Mouse (Mus musculus) heart, postnatal 25 days (tissue): Measurements from ENCODE around the gene Il25. TPM values are rescaled to one million over a fixed set of nuclear protein-coding genes. Genes with fewer than 3 reads are reported as not detected.
A peak's percentile ranks its signal among the peaks of the same experiment; 100 is the strongest.
"Not testable (repeated sequence)": the region's sequence is repeated elsewhere in the genome, so short reads cannot be mapped to it uniquely, and the experiment has no call there.

Source experiments
- DNase-seq: peaks from one replicate; pipeline ENCODE4 v3.0.0; 2022; ENCODE audit warnings: low spot score
- intact Hi-C: fragments of 180-260 bp; cut with DNase I; formaldehyde crosslinking; loops from one replicate; pipeline ENCODE4 v1.15.1; 2025
- total RNA-seq, 2 experiments: library from RNA; stranded (reverse); gene quantifications; 2 replicates each; pipeline ENCODE4 v1.2.3; 2021

Il25 gene
- total RNA-seq, 2 experiments from 2014 or later: not detected

DNA sequence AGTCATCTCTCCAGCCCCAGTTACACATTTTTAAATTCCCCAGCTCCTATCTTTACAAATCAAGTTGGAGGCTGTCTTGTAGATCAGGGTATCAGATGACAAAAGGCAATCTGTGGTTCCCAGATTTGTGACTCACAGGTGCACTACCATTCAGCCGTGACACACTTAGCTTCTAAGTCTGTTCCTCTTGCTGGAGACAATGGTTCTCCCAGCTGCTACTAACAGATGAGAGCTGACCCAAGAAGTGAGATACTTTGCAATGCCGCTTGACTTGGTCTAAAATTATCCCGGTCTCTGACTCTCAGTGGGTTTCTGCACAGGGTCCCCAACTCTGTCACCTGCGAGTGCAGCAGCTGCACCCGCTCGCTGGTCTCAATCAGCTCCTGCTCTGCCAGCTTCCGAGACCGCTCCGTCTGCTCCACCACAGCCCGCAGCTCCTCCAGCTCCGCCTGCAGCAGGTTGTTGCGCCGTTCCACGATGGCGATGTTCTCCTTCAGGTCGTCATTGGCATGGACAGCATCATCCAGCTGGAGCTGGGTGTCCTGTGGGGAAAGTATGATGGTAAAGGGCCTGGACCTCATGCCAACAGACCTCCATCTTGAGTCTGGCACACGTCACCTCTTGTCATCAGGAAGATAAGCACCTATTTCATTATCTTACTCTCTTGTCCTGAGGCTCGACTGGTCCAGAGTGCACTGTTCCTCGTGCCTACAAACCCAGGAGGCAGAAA is 13.6 kb downstream of the Il25 start:
- DNase-seq: no peak
- intact Hi-C loops: no loop called here

DNA sequence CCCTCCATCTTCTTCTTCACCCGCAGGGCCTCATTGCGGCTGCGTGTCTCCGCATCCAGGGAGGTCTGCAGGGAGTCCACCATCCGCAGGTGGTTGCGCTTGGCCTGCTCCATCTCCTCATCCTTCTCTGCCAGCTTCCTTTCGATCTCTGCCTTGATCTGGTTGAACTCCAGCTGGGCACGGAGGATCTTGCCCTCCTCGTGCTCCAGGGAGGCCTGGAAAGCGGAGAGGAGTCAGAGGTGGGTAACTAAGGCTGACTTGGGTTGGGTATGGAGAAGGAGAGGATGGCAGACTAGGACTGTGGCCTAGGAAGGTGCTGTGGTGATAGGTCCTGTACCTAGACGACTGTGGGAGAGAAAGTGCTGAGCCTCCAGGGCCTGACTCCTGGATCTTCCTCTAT is 14.5 kb downstream of the Il25 start:
- intact Hi-C loops, DNase-seq: not testable (repeated sequence)

DNA sequence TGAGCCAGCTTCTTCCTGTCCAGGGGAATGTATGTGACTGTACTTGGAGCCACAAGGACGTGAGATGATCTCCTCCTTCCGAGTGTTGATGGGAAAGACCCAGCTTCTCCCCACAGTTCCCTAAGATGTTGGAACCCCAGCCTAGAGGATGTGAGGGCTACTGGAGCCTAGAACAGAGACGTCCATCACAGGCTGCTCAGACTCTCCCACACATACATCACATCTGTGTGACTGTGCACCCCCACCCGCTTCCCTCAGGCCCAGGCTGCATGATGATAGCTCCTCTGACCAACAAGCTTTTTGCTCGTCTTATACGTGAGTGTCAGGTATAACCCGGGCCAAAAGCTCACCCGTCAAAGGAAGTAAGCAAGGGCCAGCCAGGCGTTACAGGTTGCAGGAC is 16.3 kb downstream of the Il25 start:
- no peak for DNase-seq
- intact Hi-C loops: loop anchor here (1.0 kb wide), 1 partner anchor 27 kb away; no protein-coding TSS in a partner anchor

DNA sequence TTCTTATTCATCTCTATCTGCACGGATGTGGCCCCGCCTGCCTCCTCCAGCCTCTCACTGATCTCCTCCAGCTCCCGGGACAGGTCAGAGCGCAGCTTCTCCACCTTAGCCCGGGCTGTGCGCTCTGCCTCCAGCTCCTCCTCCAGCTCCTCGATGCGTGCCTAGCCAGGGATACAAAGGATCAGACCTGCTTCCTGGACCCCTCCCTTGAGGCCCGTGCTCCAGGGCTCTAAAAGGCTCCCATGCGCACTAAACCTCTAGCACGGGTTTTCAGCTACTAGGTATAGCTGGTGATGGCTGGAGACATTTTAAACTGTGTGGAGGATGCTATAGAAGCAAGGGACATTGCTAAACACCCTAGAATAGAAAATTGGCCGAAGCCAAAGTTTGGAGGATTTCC is 18.0 kb downstream of the Il25 start:
- intact Hi-C loops: no loop called here
- DNase-seq: no peak

DNA sequence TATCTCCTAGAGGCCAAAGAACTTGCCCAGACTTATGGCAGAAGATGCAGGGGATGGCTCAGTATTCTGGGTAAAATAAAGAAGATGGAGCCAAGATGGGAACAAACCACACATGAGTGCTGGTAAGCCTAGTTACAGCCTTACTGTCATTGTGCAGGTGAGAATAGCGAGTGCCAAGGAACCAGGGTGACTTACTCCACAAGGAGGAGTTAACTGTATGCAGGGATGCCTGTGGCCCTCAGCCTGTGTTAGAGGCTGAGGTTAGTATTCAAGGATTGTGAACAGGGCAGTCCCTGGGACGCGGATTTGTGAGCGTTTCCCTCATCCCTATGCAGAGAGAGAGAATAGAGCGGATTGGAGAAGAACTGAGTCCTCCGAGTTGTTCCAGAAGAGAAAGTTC is 19.1 kb downstream of the Il25 start:
- DNase-seq: no peak
- intact Hi-C loops: no loop called here

DNA sequence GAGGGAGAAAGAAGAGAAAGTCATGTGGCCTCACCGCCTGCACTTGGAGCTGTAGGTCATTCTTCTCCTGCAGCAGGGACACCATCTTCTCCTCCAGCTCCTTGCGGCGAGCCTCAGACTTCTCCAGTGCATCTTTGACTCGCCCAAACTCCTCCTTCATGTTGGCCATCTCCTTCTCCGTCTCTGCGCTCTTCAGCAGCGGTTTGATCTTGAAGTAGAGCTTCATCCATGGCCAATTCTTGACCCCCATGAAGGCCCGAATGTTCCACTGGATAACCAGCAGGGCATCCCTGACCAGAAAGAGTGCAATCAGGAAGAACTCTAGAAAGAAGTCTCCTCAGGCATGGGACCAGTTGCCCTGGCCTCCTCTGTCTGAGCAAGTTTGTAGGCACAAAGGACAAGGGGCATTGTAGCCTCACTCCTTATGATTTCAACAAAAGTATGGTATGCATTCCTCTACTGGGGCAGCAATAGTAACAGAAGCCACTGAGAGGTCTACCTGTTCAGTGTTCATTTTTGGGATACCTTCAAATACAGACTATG is 21.2 kb downstream of the Il25 start:
- intact Hi-C loops: no loop called here

DNA sequence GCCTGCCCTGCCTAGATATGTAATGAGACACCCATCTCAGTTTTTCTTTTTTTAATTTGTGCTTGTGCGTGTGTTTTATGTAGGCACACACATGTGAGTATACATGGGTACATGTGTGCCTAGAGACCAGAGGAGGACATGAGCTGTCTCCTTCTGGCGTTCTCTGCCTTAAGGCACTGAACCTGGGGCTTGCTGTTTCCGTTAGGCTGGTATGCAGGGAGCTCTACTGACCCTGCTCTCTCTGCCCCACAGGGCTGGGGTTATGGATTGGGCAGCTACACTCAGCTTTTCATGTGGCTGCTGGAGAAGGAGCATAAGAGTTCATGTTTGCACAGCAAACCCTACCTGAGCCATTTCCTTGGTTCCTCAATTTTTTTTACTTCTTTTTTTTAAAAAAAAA is 22.0 kb downstream of the Il25 start:
- no peak for DNase-seq
- intact Hi-C loops: no loop called here

More for the DNA sequence above, 21.2 kb downstream of the Il25 start:
- DNase-seq: no peak

DNA sequence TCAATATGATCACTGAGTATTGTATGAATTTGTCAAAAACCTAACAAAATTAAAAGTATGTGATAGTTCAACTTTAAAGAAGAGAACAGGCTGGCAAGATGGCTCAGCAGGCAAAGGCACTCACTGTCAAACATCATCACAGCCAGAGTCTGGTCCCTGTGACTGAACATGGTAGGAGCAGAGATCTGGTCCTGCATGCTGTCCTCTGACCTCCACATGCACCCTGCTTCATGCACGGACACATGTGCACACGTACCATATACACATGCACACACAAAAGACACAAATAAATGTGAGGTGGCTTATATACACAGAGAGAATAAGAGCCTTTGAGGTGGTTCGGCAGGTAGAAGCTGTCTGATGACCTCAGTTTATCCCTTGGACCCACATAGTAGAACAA is 23.0 kb downstream of the Il25 start:
- intact Hi-C loops: no loop called here
- no peak for DNase-seq

DNA sequence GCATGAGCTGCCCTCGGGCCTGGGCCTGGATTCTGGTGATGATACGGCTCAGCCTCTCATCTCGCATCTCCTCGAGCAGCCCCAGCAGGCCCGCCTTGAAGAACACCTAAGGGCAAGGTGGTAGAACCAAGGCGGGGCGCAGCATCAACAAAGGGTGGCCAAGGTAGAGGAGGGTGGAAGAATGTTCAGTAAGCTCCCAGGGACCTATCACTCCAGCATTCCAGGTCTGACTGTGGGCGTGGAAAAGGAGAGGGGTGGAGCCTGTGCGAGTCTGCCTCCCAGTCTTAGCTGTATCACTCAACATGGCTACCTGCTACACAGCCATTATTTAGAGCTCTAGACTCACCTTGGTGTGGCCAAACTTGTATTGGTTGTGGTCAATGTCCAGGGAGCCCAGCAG is 24.0 kb downstream of the Il25 start:
- DNase-seq: no peak
- intact Hi-C loops: no loop called here

DNA sequence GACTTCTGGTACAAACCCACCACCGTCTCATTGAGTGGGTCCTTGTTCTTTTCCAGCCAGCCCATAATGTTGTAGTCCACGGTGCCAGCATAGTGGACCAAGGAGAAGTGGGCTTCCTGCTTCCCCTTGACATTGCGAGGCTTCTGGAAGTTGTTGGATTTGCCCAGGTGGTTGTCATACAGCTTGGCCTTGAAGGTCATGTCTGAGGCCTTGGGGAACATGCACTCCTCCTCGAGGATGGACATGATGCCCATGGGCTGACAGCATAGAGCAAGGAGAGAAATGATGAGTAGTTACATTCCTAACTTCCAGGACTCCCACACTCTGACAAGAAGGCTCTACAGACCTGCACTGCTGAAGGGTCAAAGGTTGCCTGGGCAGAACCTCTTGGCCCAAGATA is 26.0 kb downstream of the Il25 start:
- intact Hi-C loops: no loop called here
- no peak for DNase-seq

DNA sequence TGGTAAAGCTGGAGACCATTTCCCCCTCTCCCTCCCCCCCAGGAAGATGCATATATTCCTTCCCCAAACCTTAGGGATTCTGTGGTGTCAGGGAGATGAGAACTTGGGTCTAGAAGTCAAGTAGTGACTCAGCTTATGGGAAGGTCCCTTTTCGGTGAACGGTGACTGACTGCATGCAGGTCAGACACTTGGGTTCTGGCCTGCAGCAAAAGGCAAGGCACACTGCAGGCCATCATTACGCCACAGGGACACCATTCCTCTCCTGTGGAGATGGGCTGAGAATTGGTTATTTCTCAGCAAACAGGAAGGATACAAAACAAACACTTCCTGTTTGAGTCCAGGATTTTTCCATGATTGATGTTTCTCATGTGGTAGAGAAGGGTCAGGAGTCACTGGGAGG is 26.7 kb downstream of the Il25 start:
- no peak for DNase-seq
- intact Hi-C loops: no loop called here

DNA sequence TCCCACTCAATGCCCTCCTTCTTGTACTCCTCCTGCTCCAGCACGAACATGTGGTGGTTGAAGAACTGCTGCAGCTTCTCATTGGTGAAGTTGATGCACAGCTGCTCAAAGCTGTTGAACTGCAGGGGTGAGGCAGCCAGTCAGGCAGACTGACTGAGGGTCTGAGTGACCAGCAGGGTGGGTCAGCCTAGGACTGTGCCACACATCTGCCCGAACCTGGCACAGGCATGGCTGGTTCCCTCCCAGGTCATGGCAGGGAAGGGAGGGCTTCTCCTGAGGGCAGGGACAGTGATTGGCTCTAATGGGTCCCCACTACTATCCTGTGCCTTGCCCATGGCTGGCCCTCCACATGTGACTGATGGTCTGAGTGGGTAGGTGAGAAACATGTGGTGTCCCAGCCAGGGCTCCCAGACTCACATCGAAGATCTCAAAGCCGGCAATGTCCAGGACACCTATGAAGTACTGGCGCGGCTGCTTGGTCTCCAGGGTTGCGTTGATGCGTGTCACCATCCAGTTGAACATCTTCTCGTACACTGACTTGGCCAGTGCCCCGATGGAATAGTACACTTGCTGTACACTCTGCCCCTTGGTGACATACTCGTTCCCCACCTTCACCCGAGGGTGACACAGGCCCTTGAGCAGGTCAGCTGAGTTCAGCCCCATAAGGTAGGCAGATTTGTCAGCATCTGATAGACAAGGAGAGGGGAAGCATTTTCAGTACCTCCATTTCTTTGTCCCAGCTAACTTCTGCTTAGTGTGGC is 27.5 kb downstream of the Il25 start:
- intact Hi-C loops, DNase-seq: not testable (repeated sequence)

DNA sequence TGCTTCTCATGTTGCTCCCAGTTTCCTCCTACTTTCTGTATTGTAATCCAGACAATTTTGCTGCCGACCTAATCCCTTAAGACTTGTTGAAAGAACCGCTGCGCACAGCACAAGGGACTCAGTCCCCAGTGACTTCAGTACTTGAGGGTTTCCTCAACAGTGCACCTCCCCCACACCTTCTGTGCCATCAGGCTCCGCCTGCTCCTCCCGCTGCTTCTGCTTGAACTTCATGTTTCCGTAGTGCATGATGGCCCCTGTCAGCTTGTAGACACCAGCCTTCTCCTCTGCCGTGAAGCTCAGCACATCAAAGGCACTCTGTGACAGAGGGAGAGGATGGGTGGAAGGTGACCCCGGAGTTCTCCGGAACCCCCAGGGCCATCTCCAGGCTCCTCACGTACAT is 28.3 kb downstream of the Il25 start:
- intact Hi-C loops: no loop called here
- DNase-seq: no peak

DNA sequence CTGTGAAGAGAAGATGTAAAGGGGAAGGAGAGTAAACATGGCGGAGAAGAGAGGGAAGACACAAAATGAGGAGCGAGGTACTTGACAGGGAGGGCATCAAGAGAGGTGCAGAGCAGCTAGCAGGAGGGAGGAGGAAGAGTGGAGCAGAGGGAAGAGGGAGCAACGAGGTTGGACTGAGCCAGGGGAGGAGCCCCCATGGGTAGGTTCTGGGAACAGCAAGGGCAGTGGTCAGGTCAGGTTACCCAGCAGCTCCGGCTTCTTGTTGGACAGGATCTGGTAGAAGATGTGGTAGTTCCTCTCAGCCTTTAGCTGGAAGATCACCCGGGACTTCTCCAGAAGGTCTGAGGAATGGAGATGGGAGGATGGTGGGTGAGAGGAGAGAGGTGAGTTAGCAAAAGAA is 29.0 kb downstream of the Il25 start:
- DNase-seq: no peak
- intact Hi-C loops: no loop called here

DNA sequence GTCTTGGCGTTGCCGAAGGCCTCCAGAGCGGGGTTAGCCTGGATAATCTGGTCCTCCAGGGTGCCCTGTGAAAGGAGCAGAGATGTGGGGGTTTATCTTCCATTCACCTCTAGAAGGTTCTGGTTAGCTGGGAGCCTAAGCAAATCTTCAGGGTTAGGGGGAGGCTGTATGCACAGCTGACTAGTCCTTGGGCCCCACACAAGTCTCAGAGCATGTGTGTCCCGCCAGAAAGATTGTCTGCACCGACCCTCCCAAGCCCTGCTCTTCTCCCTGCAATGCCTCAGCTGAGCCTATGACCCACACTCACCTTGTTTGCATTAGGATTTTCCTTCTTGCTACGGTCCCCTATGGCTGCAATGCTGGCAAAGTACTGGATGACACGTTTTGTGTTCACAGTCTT is 30.2 kb downstream of the Il25 start:
- intact Hi-C loops: no loop called here
- no peak for DNase-seq

DNA sequence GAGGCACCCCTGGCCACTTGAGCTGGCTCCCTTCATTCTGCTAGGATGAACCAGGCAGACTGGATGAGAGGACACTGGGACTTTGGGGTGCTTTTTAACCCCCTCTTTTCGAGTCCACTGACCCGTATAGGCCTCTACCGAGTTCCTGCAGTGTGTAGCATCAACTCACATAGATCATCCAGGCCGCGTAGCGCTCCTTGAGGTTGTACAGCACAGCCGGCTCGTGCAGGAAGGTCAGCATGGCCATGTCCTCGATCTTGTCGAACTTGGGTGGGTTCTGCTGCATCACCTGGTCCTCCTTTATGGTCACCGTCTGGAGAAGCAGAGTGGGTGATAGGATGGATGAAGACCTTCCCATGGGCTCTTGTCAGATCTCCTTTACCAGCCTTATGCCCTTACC is 31.2 kb downstream of the Il25 start:
- intact Hi-C loops: no loop called here

DNA sequence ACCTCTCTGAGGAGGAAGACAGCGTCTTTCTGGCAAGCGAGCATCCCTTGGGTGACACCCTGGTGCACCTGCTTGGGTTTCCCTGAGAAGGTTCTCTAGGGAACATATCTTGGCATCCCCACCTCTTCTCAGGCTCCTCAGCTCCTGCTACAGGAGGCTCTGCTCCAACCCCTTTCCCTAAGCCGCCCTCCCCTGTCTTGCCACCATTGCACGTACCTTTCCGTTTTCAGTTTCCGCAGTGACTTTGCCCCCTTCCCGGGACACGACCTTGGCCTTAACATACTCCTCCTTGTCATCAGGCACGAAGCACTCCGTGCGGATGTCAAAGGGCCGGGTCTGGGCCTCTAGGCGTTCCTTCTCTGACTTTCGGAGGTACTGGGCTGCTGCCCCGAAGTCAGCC is 32.5 kb downstream of the Il25 start:
- DNase-seq: no peak
- intact Hi-C loops: no loop called here

More for the DNA sequence above, 31.2 kb downstream of the Il25 start:
- no peak for DNase-seq

DNA sequence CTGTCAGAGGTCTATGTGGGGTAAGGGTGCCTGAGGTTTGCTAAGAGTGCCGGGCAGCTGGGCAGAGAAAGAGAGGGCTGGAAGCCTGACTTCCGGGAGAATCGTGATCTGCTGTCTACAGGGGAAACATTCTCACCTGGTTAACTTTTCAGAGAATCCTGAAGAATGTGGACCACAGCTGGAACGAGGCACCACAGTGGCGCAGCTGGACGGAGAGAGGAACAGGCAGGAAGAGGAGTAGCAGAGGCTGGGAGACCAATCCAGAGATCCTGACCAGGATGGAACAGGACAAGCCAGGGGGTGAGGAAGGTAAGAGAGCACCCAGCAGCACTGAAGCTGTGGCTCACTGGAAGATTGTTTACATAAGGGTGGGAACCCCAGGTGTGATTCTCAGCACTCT is 33.1 kb downstream of the Il25 start:
- DNase-seq: no peak
- intact Hi-C loops: no loop called here

DNA sequence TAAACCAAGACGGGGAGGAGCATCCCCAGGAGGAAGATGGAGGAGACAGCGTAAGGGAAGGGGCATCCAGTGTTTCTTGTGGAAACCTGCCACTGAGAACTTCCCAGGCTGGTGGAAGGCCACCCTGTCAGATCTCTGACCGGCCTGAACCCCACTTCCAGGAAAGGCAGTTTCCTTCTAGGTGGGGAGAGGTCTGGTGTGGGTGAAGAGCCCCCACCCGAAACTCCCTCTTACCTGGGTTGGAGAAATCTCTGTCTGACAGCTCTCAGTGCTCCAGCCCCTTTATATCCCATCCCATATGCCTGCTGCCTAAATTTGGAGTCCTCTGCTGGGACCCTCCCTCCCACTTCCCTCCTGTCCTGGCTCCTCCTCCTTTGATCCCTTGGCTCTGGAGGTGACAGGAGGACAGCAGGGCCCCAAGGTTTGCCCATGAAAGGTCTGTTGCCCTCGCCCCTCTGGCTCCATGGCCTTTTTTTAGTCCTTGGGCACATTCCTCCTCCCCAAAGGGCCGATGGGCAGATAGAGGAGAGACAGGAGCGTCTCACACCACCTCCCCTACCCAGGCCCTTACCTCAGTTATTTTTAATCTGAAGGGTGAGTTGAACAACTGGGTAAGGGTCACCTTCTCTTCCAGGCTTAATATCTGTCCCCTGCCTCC is 34.0 kb downstream of the Il25 start, which contains the start of gene Myh6:
Gene Myh6 (minus strand): TSS at position 608 of the 658 bp plus-strand sequence.
- peak; percentile 51 for DNase-seq
- intact Hi-C loops: no loop called here

DNA sequence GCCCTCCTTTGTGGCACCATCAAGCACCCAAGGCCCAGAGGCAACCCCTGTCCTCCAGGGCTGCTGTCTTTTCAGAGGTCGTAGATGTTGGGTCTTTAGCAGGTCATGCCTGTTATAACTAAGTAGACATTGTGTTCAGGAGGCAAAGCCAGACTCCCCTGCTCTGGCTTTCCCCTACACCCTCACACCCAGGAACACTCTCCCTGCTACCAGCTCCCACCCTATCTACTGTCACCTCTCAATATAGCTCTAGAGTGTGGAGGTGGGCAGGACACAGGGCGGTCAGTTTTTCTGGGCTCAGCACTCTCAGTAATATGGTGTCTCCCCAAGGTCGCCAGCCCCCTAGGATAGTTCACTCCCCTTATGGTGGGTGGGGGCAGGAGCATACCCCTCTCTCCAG is 35.4 kb downstream of the Il25 start:
- DNase-seq: no peak
- intact Hi-C loops: no loop called here

DNA sequence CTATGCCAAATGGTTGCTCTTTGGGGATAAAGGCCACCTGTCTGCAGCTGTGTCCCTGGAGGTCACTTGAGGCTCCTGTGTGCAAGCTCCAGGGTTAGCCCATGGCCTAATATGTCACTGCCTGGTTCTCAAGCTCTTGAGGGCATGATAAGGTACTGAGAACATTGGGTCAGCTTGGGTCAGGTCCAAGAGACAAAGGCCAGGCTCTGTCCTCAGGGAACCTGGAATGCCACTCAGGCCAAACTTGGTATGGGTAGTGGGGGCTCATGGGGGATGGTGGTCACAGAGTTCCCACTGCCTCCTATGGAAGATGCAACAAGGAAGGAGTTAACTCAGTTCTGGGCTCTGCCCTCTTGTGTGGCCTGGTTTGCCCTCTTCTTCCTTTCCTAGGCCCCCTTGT is 35.8 kb downstream of the Il25 start:
- peak; percentile 50 for DNase-seq

More for the DNA sequence above, 35.8 kb downstream of the Il25 start:
- intact Hi-C loops: no loop called here
